8 mouse cellular contexts compared by ENCODE assay signal in genomic region chr1:153641492-153641939, GRCm38 (mm10). TPM values are rescaled to one million over a fixed set of nuclear protein-coding genes. Genes with fewer than 3 reads are reported as not detected.
DNase-seq lines count a peak whose midpoint lies in the region; ATAC-seq lines count a peak whose summit lies in the region.

No protein-coding gene starts in this region.

- H3K4me2 ChIP-seq in embryonic facial prominence, embryonic 13.5 days, result peak overlapping the region; percentile 60
- peak overlapping the region; percentile 28 for H3K4me2 ChIP-seq in heart, embryonic 16.5 days (ENCODE audit: low read depth, low read length)
- peak overlapping the region; percentile 57 for H3K4me2 ChIP-seq in kidney, embryonic 16.5 days (replicated peaks; ENCODE audit: low read depth, low read length)
- peak overlapping the region; percentile 47 for H3K4me2 ChIP-seq in midbrain, embryonic 14.5 days (ENCODE audit: low read length)

- H3K36me3 ChIP-seq in embryonic facial prominence, embryonic 13.5 days, result no peaks in the 10 kb centered on the region
- no peaks in the 10 kb centered on the region for H3K36me3 ChIP-seq in heart, embryonic 16.5 days (ENCODE audit: control insufficient read depth, insufficient read depth)
- H3K36me3 ChIP-seq in kidney, embryonic 16.5 days (ENCODE audit: insufficient read depth, low read length), result no peaks in the 10 kb centered on the region
- no peaks in the 10 kb centered on the region for H3K36me3 ChIP-seq in midbrain, embryonic 14.5 days (ENCODE audit: control insufficient read depth, insufficient read depth, low read length)

- peak; percentile 74 for ATAC-seq in embryonic facial prominence, embryonic 13.5 days (ENCODE audit: insufficient number of reproducible peaks, insufficient read depth, low FRiP score, low TSS enrichment, low read depth)
- peak; percentile 66 for ATAC-seq in heart, embryonic 16.5 days (replicated peaks; ENCODE audit: extremely low read depth, insufficient read depth, low FRiP score)
- peak; percentile 91 for ATAC-seq in kidney, embryonic 16.5 days (ENCODE audit: low FRiP score, low TSS enrichment)
- ATAC-seq in midbrain, embryonic 14.5 days (ENCODE audit: low FRiP score, low TSS enrichment), result peak; percentile 90

- H3K4me1 ChIP-seq in embryonic facial prominence, embryonic 13.5 days, result peaks cover 21% of the 10 kb centered on the region
- H3K4me1 ChIP-seq in heart, embryonic 16.5 days (ENCODE audit: control insufficient read depth, insufficient read depth, low read length), result peaks cover 13% of the 10 kb centered on the region
- peaks cover 21% of the 10 kb centered on the region for H3K4me1 ChIP-seq in kidney, embryonic 16.5 days (ENCODE audit: insufficient read depth, low read length)
- peaks cover 19% of the 10 kb centered on the region for H3K4me1 ChIP-seq in midbrain, embryonic 14.5 days (ENCODE audit: control insufficient read depth, insufficient read depth, low read length)

- H3K27ac ChIP-seq in embryonic facial prominence, embryonic 13.5 days, result peak overlapping the region; percentile 78
- H3K27ac ChIP-seq in heart, embryonic 16.5 days (ENCODE audit: low read length), result peak overlapping the region; percentile 66
- H3K27ac ChIP-seq in kidney, embryonic 16.5 days (ENCODE audit: low read length), result peak overlapping the region; percentile 92
- H3K27ac ChIP-seq in midbrain, embryonic 14.5 days (replicated peaks; ENCODE audit: low read depth, low read length), result peak overlapping the region; percentile 69

- peak; percentile 8 for DNase-seq in adrenal gland, postnatal 25 days
- DNase-seq in adrenal gland, adult (ENCODE audit: inconsistent age in 2 of 2, low spot score in 1 of 2), result no peak
- peak; percentile 84 for DNase-seq in midbrain, embryonic 14.5 days
- DNase-seq in yolk sac, embryonic 10.5 days (ENCODE audit: low spot score), result peak; percentile 15
- no peak for DNase-seq in spleen, postnatal 10 days (ENCODE audit: low spot score in 2 of 2)

- 3% methylated on average over 9 of the region's 9 CpGs for WGBS in embryonic facial prominence, embryonic 13.5 days
- 6% methylated on average over 9 of the region's 9 CpGs for WGBS in heart, embryonic 16.5 days
- WGBS in kidney, embryonic 16.5 days, result 0% methylated on average over 9 of the region's 9 CpGs
- WGBS in midbrain, embryonic 14.5 days, result 3% methylated on average over 9 of the region's 9 CpGs

- H3K27me3 ChIP-seq in embryonic facial prominence, embryonic 13.5 days, result no peaks in the 10 kb centered on the region
- H3K27me3 ChIP-seq in heart, embryonic 16.5 days (ENCODE audit: control insufficient read depth, insufficient read depth, low read length), result no peaks in the 10 kb centered on the region; the same call in 1 of the 2 replicates
- H3K27me3 ChIP-seq in kidney, embryonic 16.5 days (ENCODE audit: insufficient read depth, low read length), result 0 out of 2 replicates have a peak, but pooled peaks cover 4% of the 10 kb centered on the region
- no peaks in the 10 kb centered on the region for H3K27me3 ChIP-seq in midbrain, embryonic 14.5 days (ENCODE audit: control insufficient read depth, insufficient read depth, low read length)

- H3K4me3 ChIP-seq in embryonic facial prominence, embryonic 13.5 days, result peak overlapping the region; percentile 25
- H3K4me3 ChIP-seq in heart, embryonic 16.5 days (ENCODE audit: low read length), result no peak overlapping the region
- H3K4me3 ChIP-seq in kidney, embryonic 16.5 days (ENCODE audit: low read length), result peak overlapping the region; percentile 29
- H3K4me3 ChIP-seq in midbrain, embryonic 14.5 days (replicated peaks; ENCODE audit: low read depth, low read length), result no peak overlapping the region

- no peaks in the 10 kb centered on the region for H3K9me3 ChIP-seq in embryonic facial prominence, embryonic 13.5 days
- H3K9me3 ChIP-seq in heart, embryonic 16.5 days (replicated peaks; ENCODE audit: control insufficient read depth, low read length), result 0 out of 2 replicates have a peak, but pooled peaks cover 4% of the 10 kb centered on the region
- H3K9me3 ChIP-seq in kidney, embryonic 16.5 days (ENCODE audit: low read length), result no peaks in the 10 kb centered on the region
- no peaks in the 10 kb centered on the region for H3K9me3 ChIP-seq in midbrain, embryonic 14.5 days (ENCODE audit: control insufficient read depth, low read length)

- no peak overlapping the region for H3K9ac ChIP-seq in embryonic facial prominence, embryonic 13.5 days
- H3K9ac ChIP-seq in heart, embryonic 16.5 days (ENCODE audit: low read length), result no peak overlapping the region
- peak overlapping the region; percentile 50; the same call in 1 of the 2 replicates for H3K9ac ChIP-seq in kidney, embryonic 16.5 days (replicated peaks; ENCODE audit: low read length)
- 0 out of 2 replicates have a peak overlapping the region, but pooled peaks have one; percentile 3 for H3K9ac ChIP-seq in midbrain, embryonic 14.5 days (replicated peaks; ENCODE audit: low read length)

RNA-seq across cellular contexts. Expression of gene Rgs8, which starts 11.3 kb away (rescaled TPM):
- not detected in 2 replicates for total RNA-seq in adrenal gland, postnatal 25 days (2021)
- 0.63 and 0.65 TPM in 2 replicates for polyA plus RNA-seq in embryonic facial prominence, embryonic 13.5 days (2015; fragmentation: Nextera tagmentation; extraction: Ambion mirVana)
- polyA plus RNA-seq in heart, embryonic 16.5 days (2015; fragmentation: Nextera tagmentation; extraction: Ambion mirVana), result 0.21 and 0.32 TPM in 2 replicates
- polyA plus RNA-seq in kidney, embryonic 16.5 days (2015; fragmentation: Nextera tagmentation; extraction: Ambion mirVana), result 0.16 and 0.31 TPM in 2 replicates
- polyA plus RNA-seq in midbrain, embryonic 14.5 days (2014; fragmentation: Nextera tagmentation; extraction: Ambion mirVana), result 30.4 and 31.6 TPM in 2 replicates

Comparison
In these comparisons a context has a peak if more than half of its experiments do, and no peak if none do; other contexts are left out.
1. DNase-seq: peak in adrenal gland, postnatal 25 days (single experiment), midbrain, embryonic 14.5 days (single experiment) and yolk sac, embryonic 10.5 days (single experiment); none in adrenal gland, adult (0 of 2) and spleen, postnatal 10 days (0 of 2).
2. H3K4me3 ChIP-seq: peak in embryonic facial prominence, embryonic 13.5 days (single experiment) and kidney, embryonic 16.5 days (single experiment); none in heart, embryonic 16.5 days (single experiment) and midbrain, embryonic 14.5 days (single experiment).
3. H3K9ac ChIP-seq: peak in kidney, embryonic 16.5 days (single experiment) and midbrain, embryonic 14.5 days (single experiment); none in embryonic facial prominence, embryonic 13.5 days (single experiment) and heart, embryonic 16.5 days (single experiment).
4. RNA of gene Rgs8, which starts 11.3 kb away (polyA plus RNA-seq): 30.4 to 31.6 TPM in midbrain, embryonic 14.5 days; 0.63 to 0.65 TPM in embryonic facial prominence, embryonic 13.5 days, 0.21 to 0.32 TPM in heart, embryonic 16.5 days and 0.16 to 0.31 TPM in kidney, embryonic 16.5 days; every median in the first group is over 10 times any median in the second.
5. Peak in every context shown above with its lines, with median percentiles within 50 percentile points of each other: ATAC-seq, H3K27ac ChIP-seq and H3K4me2 ChIP-seq.